Mouse (Mus musculus) bone marrow, adult 2 months (tissue): ENCODE results near the gene Ctps.

Source experiments
- CTCF ChIP-seq: fragments of 200-500 bp; IDR thresholded peaks from 2 replicates; pipeline ENCODE4 v1.5.1; 2011; ENCODE audit warnings: low read length, control low read depth; ENCODE audit not compliant: control insufficient read depth, insufficient read depth
- POLR2A ChIP-seq: fragments of 200-500 bp; IDR thresholded peaks from 2 replicates; pipeline ENCODE4 v1.6.1; 2011; ENCODE audit warnings: low read depth, mild to moderate bottlenecking, control low read depth, low read length, borderline replicate concordance; ENCODE audit not compliant: control insufficient read depth

DNA sequence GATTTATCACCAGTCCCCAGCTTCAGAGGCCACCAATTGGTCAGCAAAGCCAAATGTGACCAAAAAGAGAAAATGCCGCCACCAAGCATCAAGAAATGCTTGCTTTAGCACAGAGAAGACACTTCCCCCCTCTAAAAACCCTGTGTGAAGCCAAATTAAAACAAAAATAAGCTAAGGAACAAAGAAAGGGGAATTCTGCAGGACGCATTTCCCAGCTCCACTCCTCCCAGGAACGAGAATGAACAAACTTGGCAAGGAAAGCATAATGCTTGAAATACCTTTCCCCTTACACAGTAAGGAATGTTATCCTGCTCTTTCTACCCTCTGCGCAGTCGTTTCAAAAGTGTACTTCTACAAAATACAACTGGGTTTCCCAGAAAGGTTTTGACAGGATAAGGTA, 2.1 kb downstream of the Ctps start:
- no peak for TF ChIP-seq POLR2A
- TF ChIP-seq CTCF = no peak
